Mouse (Mus musculus) WW6 (cell line): Measurements from ENCODE around the gene Foxp1.

Experiments
- DNase-seq: peaks from one replicate; pipeline ENCODE4 v3.0.0-alpha.2; 2013; ENCODE audit warnings: low read depth, low spot score

Foxp1 gene

DNA sequence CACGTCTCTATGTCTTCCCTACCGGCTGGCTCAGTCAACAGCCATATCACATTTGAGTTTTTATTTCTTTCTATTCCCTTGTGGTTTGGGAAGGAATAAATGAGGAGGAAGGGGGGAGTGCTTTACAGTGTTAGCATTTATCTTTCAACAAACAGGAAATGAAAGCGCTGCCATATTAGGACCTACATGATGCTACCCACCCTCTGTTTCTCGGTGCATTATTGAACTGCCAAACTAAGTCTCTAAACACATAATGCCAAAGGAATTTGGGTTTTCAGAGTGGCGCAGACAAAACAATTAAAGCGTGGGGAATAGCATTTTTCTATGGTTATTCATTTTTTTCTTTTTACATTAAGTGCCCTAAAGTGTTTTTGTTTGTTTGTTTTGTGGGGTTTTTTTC is 566.8 kb downstream of the Foxp1 start:
- DNase-seq: no peak

DNA sequence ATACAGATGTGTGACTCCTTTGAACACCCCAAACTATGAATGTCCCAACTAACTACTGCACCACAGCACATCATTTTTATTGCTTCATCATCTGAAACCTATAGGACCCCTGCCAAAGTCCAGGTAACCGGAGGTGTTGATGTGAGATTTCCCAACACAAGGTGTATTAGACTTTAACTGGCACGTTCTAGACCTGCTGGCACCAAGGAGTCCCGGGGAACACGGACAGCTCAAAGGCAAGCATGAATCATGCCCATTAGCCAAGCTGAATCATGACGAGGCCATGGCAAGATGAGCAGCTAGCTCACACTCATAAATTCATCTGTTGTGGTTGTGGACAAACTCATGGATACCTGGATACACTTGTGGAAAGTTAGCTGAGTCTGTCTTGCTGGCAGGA is 568.1 kb downstream of the Foxp1 start:
- no peak for DNase-seq

DNA sequence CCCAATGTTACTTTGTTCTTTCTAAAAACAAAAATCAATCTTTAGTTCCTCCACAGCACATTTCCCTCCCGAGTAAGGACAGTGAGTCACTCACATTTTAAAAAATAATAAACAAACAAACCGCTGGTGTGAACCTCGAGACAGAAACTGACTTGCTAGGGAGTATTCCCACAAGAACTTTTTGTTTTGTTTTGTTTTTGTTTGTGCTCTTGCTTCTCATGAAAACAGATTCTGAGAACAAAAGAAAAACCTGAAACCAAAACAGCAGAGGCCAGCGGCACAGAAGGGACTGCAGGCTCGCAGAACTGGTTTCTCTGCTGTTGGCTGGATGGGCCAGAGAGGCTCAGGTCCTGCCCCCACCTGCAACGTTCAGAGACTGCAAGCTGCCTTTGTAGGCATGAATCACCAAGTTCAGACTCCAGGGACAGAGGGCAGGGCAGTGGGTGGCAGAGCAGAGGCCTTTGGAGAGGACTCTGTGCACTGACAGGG is 572.8 kb downstream of the Foxp1 start:
- DNase-seq: no peak

DNA sequence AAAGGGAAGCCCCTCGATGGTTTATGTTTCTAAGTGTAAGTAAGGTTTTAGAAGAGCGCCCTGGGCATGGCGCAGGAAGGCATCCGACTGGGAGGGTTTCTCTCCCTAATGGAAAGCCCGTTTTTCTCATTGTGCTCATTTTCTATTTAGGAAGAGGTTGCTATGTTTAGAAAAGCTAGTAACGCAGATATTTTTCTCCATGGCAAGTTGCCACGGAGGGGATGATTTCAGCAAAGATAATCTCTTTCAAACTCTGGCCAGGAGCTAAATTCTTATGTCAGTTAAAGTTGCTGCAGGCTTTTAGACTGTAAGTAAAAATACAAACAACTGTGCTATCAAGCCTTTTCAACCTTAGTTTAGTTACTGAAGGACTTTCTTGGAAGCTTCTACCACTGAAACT is 573.2 kb downstream of the Foxp1 start:
- DNase-seq: no peak

DNA sequence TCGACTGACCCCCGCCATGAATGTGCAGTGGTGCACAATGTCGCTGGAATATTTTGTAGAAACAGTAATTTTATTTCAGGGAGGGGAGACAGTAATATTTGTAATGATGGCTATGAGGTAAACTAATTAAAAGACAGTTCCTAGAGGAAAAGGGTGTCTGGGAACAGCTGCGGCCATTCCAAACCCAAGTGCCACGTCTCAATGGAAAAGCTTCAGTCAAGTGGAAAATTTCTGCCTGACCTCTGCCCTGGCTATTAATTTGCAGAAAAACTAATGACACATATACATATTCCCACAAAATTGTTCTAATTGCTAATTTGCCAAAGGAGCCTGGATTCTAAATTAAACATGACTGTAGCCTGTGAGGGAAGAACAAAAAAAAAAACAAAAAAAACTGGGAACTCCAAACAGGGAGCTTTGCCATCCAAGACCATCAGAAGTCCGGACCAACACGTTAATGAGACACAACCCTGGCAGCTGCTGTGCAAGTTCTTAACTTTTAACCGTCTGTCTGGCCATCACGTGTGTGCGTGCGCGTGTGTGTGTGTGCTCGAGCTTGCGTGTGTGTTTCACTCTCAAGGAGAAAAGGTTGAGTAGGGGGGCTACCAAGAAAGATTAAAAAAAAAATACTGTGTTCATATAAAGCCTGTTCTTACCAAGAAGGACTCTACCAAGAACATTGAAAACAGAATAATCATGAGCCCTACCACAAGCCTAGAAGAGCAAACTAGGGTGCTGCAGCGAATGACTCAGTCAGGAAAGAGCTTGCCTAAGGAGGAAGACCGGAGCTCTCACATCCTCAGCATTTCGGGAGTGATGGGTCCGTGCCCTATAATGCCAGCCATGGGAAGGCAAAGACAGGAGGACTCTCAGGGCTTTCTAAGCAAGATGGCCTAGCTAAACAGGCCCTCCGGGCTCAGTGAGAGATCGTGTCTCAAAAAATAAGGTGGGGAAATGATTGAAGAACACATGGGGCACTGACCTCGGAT is 574.1 kb downstream of the Foxp1 start:
- DNase-seq: no peak

DNA sequence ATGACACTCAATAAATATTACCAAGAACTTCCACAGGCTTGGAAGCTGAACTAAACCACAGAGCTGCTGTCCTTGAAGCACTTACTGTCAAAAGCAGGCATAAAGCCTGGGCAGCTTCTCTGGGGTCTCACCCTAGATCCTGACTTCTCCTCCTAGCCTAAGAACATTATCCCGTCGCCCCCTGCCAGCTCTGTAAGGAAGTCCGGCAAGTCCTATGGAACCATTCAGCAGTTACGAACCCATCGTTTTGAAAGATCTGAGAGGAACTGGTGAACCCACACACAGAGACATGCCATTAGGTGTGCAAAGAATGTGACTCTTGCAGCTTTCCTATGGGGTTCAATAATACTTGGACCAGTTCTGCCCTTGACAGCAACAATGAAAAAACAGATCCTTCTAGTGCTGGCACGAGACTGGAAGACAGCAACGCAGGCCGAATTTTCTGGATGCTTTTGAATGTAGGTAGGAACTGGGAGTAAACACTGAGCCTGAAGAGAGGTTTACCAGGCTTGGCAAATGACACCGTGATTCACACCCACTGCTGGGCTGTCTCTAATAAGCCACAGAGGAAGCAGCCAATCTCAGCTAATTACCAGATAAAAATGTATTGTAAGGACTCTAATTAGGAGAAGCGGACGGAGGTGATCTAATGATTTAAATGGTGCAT is 574.9 kb downstream of the Foxp1 start:
- DNase-seq: no peak

DNA sequence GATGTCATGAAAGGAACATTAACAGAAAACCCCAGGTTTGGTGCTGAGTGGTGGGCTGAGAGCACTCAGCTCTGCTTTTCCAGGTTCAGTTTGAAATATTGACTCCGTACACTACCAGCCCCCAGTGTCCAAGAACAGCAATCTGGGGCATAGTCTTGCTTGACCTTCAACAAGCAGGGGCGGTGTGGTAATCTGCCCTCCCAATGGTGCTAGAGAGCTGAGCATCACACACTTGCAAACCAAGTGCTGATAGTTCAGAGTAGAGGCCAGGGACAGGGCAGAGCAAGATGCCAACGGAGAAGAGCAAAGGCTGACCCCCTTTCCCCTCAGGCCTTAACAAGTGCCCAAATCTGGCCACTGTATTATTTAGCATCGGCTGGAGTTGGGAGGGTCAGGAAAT is 575.8 kb downstream of the Foxp1 start:
- DNase-seq: no peak

DNA sequence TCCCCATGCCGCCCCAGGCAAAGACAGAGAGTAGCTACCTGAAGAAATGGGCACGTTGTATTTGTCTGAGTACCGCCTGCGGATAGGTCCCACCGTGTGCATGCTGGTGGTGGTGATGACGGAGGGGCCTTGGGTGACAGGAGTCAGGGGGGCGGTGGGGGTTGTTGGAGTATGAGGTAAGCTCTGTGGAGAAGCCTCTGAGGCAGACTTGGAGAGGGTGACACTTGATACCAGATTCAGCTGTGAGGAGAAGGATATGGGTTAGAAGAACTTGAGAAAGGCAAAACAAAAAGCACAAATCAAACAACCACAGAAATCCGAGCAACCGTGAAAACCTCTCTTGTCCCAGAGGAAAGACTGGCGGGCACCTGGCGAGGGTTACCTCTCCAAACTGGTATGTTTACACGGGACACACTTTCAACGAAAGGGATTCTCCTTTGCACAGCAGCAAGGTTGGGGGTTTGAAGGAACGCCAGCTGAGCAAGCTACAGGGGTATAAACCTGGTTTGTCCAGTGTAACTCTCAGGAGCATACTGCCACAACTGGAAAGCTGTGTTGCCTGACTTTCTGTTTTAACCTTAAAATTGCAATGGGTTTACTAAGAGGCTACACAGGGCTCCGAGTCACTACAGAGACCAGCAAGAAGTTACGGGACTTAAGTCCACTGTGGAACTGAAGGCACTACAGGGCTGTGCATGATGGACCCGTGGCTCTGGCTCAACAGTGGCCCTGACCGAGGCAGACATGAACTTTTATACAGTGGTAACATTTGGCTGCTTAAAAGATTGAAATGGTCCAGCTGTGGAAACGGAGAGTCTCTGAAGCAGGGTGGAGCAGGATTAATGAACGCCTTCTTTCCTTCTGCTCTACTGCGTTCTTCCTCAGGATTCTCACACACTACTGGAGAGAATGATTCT is 576.8 kb downstream of the Foxp1 start:
- no peak for DNase-seq

DNA sequence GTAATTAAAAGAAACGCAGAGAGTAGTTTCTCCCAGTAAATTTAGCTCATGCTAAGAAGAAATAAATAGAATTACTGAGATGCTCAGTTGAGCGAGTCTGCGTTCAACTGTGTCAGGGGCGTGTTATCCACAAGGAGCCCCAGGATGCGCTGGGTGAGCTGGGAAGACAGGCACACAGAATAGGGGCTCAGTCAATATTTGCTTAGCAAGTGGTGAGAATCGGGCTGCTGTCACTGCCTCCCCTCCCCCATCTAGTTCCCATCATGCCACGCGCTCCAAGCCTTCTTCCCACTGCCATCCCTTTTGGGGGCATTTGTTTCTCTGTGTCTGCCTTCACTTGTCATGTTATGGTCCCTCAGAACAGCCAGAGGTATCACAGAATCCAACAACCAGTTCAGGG is 584.2 kb downstream of the Foxp1 start:
- DNase-seq: no peak

DNA sequence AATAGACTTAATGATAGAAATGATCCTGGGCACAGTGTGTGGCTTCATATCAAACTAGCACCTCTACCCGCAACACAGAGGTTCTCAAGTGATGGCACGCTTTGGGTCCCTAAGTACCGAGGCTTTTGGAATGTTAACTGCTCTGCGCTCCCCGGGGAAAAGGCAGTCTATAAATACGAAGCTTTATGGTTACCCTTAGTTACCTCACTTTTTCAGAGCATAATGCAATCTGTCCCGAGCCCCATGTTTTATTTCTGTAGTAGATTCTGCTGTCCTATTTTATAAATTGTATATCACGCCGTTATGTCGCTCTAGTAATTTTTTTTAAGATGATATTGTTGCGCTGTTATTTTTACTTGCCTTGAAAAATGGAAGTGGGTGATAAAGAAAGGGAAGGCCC is 585.0 kb downstream of the Foxp1 start:
- DNase-seq: no peak

DNA sequence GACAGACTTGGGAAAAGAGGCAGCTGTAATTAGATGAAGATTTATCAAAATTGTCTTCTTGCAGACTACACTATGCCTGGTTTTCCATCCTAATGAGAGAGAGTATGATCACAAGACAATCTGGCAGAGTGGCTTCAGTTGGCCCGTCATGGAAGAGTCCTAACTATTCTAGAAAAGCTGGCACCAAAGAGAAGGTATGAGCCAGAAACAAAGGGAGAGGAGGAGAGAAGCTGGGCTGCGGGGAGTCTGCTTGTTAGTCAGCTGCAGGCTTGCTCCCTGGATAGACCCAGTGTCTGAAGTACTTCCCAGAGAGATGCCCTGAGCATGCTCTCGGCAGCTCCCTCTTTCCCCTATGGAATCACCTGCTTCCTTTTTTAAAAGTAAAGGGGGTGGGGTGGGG is 586.1 kb downstream of the Foxp1 start:
- no peak for DNase-seq

DNA sequence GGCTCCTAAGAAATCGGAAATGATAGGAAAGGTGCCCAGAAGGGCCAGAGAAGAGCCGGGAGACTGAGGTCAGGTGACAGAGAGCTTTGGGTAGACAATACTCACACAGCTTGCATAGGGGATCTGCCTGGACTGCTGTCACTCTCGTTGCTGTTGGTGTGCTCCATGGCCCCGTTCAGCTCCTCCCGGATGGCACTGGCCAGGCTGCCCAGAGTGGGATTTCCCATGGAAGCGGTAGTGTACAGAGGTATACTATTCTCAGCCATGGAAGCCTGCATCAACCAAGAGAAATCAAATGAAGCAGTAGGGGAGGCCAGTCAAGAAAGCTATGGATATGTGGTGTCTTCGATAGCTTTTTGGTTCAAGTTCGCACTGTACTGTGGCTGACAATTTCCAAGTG is 587.4 kb downstream of the Foxp1 start:
- DNase-seq: no peak

DNA sequence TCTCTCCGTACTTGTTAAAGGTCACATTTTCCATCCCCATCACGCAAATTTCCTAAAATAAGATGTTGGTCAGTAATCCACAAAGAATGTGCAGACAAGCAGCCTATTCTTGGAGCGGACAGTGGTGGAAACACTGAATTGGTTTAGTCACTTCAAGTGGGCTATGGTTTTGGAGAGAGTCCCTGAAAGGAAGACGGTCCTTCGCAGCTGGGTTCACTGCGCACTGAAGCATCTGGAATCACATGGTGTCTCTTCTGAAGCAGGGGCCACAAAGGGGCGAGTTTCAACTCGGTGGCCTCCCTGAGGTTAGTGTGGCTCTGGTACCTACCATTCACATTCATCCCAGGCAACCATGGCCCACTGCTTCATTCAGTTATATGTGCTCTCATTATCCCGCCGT is 588.1 kb downstream of the Foxp1 start:
- no peak for DNase-seq

DNA sequence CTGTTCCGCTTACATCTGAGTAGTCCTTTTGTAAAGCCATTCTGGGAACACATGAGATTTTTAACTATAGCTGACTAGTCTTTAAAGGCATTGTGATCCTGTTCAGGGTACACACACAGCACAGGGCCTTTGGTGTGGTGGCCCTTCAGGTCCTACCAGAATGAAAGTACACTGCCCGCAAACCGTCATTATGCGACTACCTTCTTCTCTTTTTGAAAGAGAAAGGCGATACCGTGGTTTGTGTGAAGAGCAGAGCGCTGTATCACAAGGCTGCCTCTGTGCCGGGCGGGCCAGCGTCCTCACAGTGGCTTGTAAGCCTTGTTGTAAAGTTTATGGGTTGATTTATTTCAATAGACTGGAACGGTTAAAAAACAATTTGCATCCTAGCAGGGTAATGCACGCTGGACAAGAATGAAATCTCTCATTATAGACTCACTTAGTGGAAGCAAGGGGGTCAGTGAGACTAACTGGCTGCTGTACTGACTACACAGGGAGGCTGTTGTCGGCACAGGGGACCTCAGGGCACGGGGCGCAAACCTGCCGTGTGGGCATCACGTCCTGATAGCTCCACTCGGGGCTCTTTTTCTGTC is 589.3 kb downstream of the Foxp1 start:
- DNase-seq: no peak

DNA sequence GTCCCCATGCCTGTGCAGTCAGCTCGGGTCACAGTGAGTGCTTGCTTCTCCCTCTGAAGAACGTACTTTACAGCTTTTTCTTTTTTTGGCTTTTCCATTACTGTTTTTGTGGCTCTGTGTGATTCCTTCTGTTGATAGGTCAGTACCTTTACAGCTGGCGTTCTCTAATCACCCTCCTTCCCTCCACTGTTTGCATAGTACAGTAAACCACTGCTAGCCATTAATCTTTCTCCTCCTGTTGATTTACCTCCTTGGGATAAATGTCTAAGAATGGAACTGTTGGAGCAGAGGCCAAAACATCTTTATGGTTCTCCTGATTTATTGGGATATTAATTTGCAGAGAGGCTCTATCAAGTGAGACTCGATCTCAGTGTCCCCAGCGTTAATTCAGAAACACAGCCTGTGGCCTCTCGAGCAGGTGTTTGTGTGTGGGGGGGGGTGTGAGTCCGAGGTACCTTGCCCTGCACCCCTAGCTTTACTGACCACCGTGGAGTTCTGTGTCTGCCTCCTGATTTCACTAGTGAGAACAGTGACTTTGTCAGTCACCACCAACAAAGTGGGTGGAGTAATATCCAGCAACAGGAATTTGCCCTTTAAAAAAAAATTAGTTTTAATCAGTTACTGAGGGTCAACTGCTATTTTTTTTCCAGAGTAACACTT is 590.5 kb downstream of the Foxp1 start:
- no peak for DNase-seq

DNA sequence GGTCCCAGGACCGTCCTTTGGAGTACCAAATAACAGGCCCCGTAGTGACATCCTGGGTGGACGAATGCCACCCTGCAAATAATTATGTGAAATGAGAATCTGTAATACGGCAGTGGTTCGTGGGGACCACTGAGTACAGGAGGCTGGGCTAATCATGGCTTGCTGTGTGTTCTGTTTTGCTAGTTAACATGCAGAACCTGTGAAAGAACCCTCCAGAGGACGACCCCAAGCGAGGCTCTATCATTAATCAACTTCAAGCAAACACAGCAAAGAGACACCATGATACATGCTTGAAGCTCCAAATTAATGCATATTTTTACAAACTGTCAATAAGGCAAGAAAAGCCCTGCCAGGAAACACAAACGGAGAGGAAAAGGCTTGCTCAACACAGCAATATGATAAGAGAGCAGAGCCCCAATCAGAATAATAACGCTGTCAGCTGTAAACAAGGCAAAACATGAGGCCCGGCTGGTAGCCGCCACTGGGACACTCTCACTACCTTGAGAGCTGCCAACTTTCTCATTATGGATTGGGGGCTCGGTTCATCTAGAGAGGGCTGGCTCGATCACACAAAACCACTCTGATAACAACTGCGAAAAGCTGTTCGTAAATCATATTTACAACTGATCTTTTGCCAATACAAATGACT is 591.7 kb downstream of the Foxp1 start:
- no peak for DNase-seq

DNA sequence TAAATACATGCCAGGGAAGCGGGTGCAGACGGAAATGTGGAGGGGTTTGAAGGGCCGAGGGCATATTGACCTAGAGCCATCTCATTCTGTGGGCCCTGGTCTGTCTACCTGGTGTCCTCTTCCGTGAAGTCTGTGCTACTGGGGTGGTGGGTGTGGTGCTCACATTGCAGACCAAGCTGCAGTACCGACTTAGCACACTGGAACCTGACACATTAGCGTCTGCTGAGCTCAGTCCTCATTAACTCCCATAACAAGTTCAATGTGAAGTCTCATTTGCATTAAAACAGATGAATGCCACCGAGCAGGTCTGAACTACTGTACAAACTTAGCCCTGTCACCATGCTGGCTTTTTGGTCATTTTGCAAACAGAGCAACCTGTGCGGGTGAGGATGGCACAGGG is 594.2 kb downstream of the Foxp1 start:
- DNase-seq: no peak

DNA sequence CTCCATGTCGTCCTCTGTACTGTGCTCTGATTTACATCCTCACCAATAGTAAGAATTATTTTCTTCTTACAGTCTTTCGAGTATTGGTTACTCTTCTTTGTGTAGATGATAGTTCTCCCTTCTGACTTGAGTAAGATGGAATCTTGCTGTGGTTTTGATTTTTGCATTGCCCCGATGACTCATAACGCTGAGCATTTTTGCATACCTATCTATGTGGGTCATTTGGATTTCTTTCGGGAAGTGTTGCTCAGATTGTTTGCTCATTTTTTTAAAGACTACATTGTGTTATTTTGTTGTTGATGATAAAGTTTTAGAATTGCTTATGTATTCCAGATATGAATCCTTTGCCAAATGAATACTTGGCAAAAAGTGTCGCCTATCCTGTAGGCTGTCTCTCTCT is 621.3 kb downstream of the Foxp1 start:
- no peak for DNase-seq

DNA sequence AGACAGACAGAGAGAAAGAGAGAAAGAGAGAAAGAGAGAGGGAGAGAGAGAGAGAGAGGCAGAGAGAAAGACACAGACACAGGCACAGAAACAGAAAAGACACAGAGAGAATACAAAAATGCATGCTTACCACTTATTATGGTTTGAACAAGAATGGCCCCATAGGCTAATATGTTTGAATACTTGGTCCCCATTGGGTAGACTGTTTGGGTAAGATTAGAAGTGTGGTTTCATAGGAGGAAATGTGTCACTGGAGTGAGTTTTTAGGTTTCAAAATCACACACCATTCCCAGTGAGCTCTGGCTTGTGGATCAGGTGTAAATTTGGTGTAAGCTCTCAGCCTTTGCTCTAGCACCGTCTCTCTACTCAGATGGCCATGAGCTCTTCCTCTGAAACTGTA is 644.3 kb downstream of the Foxp1 start:
- DNase-seq: no peak

DNA sequence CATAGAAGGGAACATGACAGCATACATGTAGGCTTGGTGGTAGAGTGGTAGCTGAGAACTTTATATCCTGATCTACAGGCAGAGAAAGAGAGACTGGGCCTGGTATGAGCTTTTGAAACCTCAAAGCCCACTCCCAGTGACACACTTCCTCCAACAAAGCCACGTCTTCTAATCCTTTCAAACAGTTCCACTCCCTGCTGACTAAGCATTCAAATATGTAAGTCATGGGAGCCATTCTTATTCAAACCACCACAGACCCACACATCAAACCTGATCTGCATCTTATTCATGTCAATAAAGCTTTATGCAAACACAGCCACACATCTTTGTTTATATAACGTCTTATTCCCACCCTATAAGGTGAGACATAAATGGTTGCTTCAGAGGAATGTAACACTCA is 646.1 kb downstream of the Foxp1 start:
- DNase-seq: no peak
